Comparison of ENCODE assay signal across 8 mouse cellular contexts in genomic region chr2:92374514-92374913, GRCm38 (mm10). TPM values are rescaled to one million over a fixed set of nuclear protein-coding genes. Genes with fewer than 3 reads are reported as not detected.
DNase-seq lines count a peak whose midpoint lies in the region; ATAC-seq lines count a peak whose summit lies in the region.

Gene Pex16 (plus strand): TSS chr2:92374676.
Gene Large2 (minus strand): TSS chr2:92374869.

- WGBS in liver, embryonic 12.5 days (ENCODE audit: insufficient replicate concordance) = 1% methylated on average over 16 of the region's 16 CpGs

- peak within 1 kb of the TSS; percentile 88 for H3K9ac ChIP-seq in liver, embryonic 12.5 days

- peak; percentile 50 to 62 for DNase-seq in frontal cortex, postnatal 36 days (ENCODE audit: low spot score in 2 of 2)
- DNase-seq in frontal cortex, postnatal 14 days (ENCODE audit: low spot score in 2 of 2) = no peak
- no peak for DNase-seq in adrenal gland, postnatal 4 days (ENCODE audit: low spot score in 2 of 2)
- peak; percentile 77 for DNase-seq in induced T-regulatory cell, adult 2 months (ENCODE audit: low read depth)
- peak; percentile 66 for DNase-seq in naive thymus-derived CD4-positive, alpha-beta T cell, adult 2 months (ENCODE audit: low read depth)
- no peak for DNase-seq in ovary, postnatal 36 days (ENCODE audit: low spot score)

- H3K4me3 ChIP-seq in liver, embryonic 12.5 days = peak within 1 kb of the TSS; percentile 90

- peak; percentile 66 for ATAC-seq in erythroid progenitor cell, adult 5-6 weeks (replicated peaks; ENCODE audit: low FRiP score, poor library complexity, severe bottlenecking)
- no peak for ATAC-seq in liver, embryonic 12.5 days

- H3K9me3 ChIP-seq in liver, embryonic 12.5 days (replicated peaks) = no peaks in the 10 kb centered on the region

- H3K36me3 ChIP-seq in liver, embryonic 12.5 days = peaks cover 26% of the 10 kb centered on the region

- peak within 1 kb of the TSS; percentile 87 for H3K27ac ChIP-seq in liver, embryonic 12.5 days

- H3K4me2 ChIP-seq in liver, embryonic 12.5 days = peak within 1 kb of the TSS; percentile 97

- H3K27me3 ChIP-seq in liver, embryonic 12.5 days (replicated peaks) = peaks cover 44% of the 10 kb centered on the region

- peaks cover 36% of the 10 kb centered on the region for H3K4me1 ChIP-seq in liver, embryonic 12.5 days

RNA-seq across cellular contexts. Expression of gene Pex16, which starts in this region (rescaled TPM):
- total RNA-seq in adrenal gland, postnatal 4 days (2021) = 100 to 1,000 TPM; 133 to 150 TPM
- 13.3 TPM in 1 of 2 replicates, not detected in the other for total RNA-seq in erythroid progenitor cell, adult 5-6 weeks (2015; ENCODE audit: low replicate concordance)
- 3.3 and 4.2 TPM in 2 replicates for total RNA-seq in erythroid progenitor cell, adult 5-6 weeks (2017; ENCODE audit: low replicate concordance)
- 20.1 and 21.2 TPM in 2 replicates for polyA plus RNA-seq in liver, embryonic 12.5 days (2016; fragmentation: Nextera tagmentation; extraction: Ambion mirVana)

RNA-seq across cellular contexts. Expression of gene Large2, which starts in this region (rescaled TPM):
- total RNA-seq in adrenal gland, postnatal 4 days (2021) = 10 to 100 TPM in 1 of 2 experiments, 1 to 10 TPM in 1; 4.7 to 12.0 TPM
- total RNA-seq in erythroid progenitor cell, adult 5-6 weeks (2015; ENCODE audit: low replicate concordance) = not detected in 2 replicates
- total RNA-seq in erythroid progenitor cell, adult 5-6 weeks (2017; ENCODE audit: low replicate concordance) = not detected in 2 replicates
- polyA plus RNA-seq in liver, embryonic 12.5 days (2016; fragmentation: Nextera tagmentation; extraction: Ambion mirVana) = 1.8 and 2.0 TPM in 2 replicates

Comparison
In these comparisons a context has a peak if more than half of its experiments do, and no peak if none do; other contexts are left out.
1. RNA of gene Pex16 (total RNA-seq): 133 to 150 TPM in adrenal gland, postnatal 4 days; 3.3 to 13.3 TPM in erythroid progenitor cell, adult 5-6 weeks; every median in the first group is over 4 times any median in the second.
2. RNA of gene Large2 (total RNA-seq): 4.7 to 12.0 TPM in adrenal gland, postnatal 4 days; not detected in erythroid progenitor cell, adult 5-6 weeks; every median in the first group is over 4 times any median in the second.
3. DNase-seq: peak in frontal cortex, postnatal 36 days (2 of 2), induced T-regulatory cell, adult 2 months (single experiment) and naive thymus-derived CD4-positive, alpha-beta T cell, adult 2 months (single experiment); none in frontal cortex, postnatal 14 days (0 of 2), adrenal gland, postnatal 4 days (0 of 2) and ovary, postnatal 36 days (single experiment).